Mouse (Mus musculus): ENCODE results near the gene Actn4.

DNA sequence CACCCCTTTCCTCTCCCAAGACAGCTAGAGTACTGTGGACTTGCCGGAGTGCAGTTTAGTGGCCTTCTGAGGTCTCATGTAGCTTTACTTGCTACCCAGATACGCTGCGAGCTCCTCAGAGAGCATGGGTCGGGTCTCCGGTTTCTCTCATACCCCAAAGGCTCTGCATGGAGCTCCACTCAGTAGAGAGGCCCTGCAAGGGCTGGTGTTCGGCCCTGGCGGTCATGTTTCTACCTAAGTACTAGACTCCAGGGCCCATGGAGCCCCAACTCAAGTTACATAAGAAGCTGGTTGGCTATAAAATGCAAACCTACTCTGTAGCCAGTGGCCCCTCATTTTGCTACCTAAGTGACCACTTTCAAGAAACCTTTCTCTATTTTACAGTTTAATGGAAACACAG lies 13.4 kb downstream of the Actn4 start:
- TF ChIP-seq CTCF (IDR thresholded peaks at IDR 0.05; ENCODE audit: low read depth, low read length), result no peak
- no peak for TF ChIP-seq POLR2A (IDR thresholded peaks at IDR 0.05; ENCODE audit: borderline replicate concordance, low read depth, low read length)
